Mouse (Mus musculus) cortical plate, adult 2 months (tissue): ENCODE results near the gene Nkain4.

Experiments
- CTCF ChIP-seq: fragments of 200-500 bp; IDR thresholded peaks from 2 replicates; pipeline ENCODE4 v1.5.1; 2011; ENCODE audit warnings: mild to moderate bottlenecking, control low read depth, low read length; ENCODE audit not compliant: insufficient read depth; ENCODE audit errors: extremely low read depth
- POLR2A ChIP-seq: fragments of 200-500 bp; IDR thresholded peaks from 2 replicates; pipeline ENCODE4 v1.6.1; 2011; ENCODE audit warnings: mild to moderate bottlenecking, low read length, control low read depth; ENCODE audit not compliant: insufficient read depth; ENCODE audit errors: extremely low read depth

DNA sequence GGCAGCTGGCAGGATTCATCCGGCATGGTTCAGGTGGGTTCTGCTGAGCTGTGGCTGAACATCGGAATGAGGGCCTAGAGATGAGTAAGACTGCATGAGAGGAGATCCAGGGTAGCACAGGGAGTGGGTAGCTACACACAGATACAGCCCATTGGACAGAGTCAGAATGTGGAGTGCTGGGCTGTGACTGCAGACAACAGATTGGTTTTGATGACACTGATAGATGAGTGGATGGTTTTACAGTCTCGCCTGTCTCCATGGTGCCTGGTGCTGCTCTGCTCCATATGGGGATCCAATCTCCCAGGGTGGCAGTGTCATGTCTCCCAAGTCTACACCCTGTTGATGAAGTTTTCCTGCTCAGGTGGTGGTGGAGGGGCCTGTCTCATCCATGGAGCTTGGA lies 42.4 kb upstream of the Nkain4 start:
- TF ChIP-seq POLR2A (no peak), CTCF (no peak)
